Mouse (Mus musculus) bone marrow macrophage, adult 2 months (primary cell): ENCODE results near the gene Btg1. TPM values are rescaled to one million over a fixed set of nuclear protein-coding genes. Genes with fewer than 3 reads are reported as not detected.

Source experiments
- H3K27ac ChIP-seq: 2 replicates; pipeline ENCODE4 v1.5.1; 2012; ENCODE audit warnings: low read depth, low read length; ENCODE audit not compliant: insufficient read depth
- H3K4me1 ChIP-seq: 2 replicates; pipeline ENCODE4 v1.6.1; 2012; ENCODE audit warnings: low read length; ENCODE audit not compliant: control insufficient read depth, insufficient read depth
- H3K4me3 ChIP-seq: 2 replicates; pipeline ENCODE4 v1.5.1; 2012; ENCODE audit warnings: mild to moderate bottlenecking, low read length, moderate library complexity; ENCODE audit not compliant: insufficient read depth
- CTCF ChIP-seq: IDR thresholded peaks from 2 replicates; pipeline ENCODE4 v1.5.1; 2012; ENCODE audit warnings: low read depth, mild to moderate bottlenecking, low read length, moderate library complexity
- POLR2A ChIP-seq: IDR thresholded peaks from 2 replicates; pipeline ENCODE4 v1.6.1; 2012; ENCODE audit warnings: mild to moderate bottlenecking, low read depth, low read length, borderline replicate concordance
- polyA plus RNA-seq: library from polyadenylated mRNA; stranded (reverse); fragments of >200 nt; gene quantifications from 2 replicates; pipeline ENCODE4 v1.2.4, GENCODE M21; 2012; ENCODE audit not compliant: missing spikeins, insufficient read depth, insufficient read length

The Btg1 gene
- polyA plus RNA-seq, 1 experiment, result 175 TPM

DNA sequence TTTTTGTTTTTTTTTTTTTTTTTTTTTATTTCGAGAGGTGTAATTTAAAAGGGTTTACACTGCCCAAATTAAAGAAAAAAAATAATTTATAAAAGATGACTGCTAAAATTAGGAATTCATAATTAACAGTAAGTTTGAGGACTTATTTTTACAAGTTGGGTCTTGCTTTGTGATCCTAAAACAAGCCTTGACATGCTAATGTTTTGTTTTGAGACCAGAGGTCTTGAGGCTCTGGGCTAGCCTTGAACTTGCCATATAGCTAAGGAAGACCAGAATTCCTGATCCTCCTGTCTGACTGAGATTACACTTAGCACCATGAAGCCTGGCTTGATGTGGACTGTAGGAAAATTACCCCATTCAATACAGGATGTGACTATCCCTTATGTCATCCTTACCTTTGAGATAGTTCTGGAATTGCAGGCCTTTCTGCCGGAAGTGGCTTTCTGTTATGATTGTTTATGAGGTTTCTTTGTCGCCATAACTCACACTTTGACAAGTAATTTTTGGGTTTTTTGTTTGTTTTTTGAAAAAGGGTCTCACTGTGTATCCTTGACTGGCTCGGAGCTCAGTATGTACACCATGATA, 4.6 kb downstream of the Btg1 start:
- 0 out of 2 replicates have a peak overlapping the region, but pooled peaks have one; percentile 19 for H3K27ac ChIP-seq
- TF ChIP-seq CTCF (no peak), POLR2A (no peak)
- H3K4me1 ChIP-seq, result peaks cover 29% of the 10 kb centered on the region
- peak overlapping the region; percentile 38 for H3K4me3 ChIP-seq

DNA sequence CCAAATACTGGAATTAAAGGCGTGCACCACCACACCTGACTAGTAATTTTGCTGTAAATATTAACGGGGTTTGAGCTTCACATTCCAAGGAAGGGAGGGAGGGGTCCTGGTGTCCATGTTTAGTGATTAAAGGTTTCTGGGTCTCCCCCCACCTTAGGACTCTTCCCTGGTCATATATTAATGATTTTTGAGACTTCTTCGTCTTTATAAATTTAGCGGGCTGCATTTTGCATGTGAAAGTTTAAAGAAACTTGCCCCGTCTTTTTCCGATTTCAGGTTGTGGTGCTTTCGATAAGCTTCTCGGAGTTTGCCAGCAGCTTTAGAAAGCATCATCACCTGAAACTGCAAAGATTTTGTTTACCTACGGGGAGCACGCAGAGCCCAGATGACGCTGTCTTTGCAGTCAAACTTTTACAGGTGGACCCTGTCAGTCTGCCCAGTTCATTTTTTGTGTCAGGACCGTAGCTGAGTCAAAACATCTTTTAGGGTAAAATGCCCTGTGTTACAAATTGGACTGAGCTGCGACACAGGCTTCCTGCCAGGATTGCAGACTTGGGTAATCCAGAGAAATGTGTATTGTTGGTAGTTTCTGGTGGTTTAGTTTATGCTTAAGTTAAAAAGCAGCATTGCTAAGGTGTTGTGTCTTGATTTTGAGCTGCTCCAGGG, 5.3 kb downstream of the Btg1 start:
- TF ChIP-seq CTCF (no peak), POLR2A (no peak)
- peak overlapping the region; percentile 38; the same call in 1 of the 2 replicates for H3K4me3 ChIP-seq
- H3K27ac ChIP-seq, result no peak overlapping the region
- peaks cover 29% of the 10 kb centered on the region for H3K4me1 ChIP-seq

DNA sequence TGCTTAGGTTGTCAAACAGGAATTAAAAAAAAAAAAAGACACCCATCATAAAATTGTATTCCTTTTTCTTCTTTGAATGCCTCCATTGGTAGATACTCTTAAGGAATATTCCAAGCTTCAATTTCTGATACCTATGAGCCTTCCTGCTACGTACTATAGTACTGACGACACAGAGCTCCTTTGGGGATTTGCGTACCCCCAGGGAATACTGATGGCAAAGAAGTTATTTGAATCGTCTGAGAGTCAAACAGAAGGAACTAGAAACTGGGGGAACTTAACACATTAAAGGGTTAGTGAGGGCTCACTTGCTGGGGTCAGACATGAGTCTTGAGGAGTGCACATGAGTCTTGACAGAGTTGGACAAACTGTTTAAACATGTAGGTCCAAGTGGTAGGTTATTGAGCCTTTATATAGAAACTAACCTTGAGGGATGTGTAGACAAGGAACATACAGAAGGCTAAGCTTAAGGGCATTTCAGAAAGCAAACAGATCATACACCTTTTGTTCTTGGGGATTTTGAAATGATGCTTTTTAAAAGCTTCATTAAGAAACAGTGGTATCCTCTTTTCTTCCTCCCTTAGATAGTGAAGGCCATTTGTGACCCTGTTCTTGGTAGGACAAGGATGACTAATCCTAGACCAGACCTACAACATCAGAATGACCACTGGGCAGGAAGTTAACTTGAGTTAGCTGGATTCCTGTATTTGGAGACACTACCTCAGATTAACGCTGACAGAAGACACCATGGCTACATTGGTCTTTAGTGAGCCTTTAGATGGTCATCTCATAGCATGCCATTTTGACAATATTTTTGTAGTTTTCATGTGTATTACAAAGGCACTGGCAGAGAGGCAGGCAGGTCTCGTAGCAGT, 6.2 kb downstream of the Btg1 start:
- TF ChIP-seq POLR2A (no peak), CTCF (no peak)
- Histone ChIP-seq H3K27ac (no peak overlapping the region), H3K4me3 (no peak overlapping the region), H3K4me1 (peaks cover 35% of the 10 kb centered on the region)

DNA sequence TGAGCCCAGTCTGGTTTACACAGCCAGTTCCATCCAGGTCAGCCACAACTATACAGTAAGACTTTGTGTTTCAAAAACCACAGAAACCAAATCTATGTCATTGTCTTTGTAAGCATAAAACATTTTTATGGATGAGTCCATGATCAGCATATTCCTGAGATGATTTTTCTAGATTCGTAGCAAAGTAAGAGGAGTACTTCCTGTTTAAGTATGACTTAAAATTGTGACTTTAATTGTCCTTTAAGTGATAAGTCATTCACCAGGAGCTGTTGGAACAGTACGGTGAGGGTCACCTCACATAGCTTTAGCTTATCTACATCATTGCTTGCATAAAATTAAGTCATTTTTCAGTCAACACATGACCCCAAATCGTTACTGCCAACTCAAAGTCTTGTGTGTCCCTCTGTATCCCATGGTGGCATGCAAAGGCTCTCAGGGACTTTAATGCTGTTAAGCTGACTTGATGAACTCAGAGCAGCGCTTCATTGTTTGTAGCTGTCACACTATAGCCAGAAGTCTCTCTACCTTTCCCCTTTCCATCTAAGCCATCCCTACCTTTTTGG, 6.9 kb downstream of the Btg1 start:
- H3K4me3 ChIP-seq, result no peak overlapping the region
- TF ChIP-seq CTCF (no peak), POLR2A (no peak)
- peaks cover 40% of the 10 kb centered on the region for H3K4me1 ChIP-seq
- no peak overlapping the region for H3K27ac ChIP-seq

DNA sequence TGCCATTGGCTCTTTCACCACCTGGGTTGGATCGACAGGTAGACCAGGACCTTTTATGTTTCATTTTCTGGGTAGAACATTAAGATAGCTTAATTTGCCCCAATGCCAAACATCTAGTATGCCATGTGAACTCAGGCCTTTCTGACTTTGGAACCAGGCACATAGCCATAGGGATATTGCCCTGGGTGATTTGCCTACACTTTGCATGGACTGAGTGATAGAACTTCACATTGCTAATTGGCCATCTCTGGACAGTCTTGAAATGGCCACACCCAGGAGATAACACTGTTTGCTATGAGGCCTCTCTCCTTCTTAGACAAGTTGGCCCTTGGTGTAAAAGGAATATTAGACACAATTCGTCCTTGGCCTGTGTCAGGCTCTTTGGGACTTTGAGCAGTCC, 7.6 kb downstream of the Btg1 start:
- Histone ChIP-seq H3K4me1 (peaks cover 41% of the 10 kb centered on the region), H3K4me3 (no peak overlapping the region), H3K27ac (no peak overlapping the region)
- TF ChIP-seq CTCF (no peak), POLR2A (no peak)

DNA sequence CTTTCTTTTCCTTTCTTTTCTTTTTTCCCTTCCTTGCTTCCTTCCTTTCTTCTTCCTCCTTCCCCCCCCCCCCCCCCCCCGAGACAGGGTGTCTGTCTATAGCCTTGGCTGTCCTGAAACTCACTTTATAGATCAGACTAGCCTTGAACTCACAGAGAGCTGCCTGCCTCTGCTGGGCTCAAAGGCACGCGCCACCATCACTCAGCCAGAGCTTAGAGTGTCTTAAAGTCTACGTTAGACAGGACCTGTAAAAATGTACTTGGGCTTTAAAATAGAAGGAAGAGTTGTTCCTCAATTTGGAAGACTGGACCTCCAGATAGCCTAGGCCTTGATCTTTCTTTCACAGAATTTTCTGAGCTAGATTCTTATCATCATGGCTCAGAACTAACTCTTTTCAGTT, 8.3 kb downstream of the Btg1 start:
- Histone ChIP-seq H3K4me1 (peaks cover 41% of the 10 kb centered on the region), H3K4me3 (no peak overlapping the region), H3K27ac (no peak overlapping the region)
- TF ChIP-seq CTCF (no peak), POLR2A (no peak)

DNA sequence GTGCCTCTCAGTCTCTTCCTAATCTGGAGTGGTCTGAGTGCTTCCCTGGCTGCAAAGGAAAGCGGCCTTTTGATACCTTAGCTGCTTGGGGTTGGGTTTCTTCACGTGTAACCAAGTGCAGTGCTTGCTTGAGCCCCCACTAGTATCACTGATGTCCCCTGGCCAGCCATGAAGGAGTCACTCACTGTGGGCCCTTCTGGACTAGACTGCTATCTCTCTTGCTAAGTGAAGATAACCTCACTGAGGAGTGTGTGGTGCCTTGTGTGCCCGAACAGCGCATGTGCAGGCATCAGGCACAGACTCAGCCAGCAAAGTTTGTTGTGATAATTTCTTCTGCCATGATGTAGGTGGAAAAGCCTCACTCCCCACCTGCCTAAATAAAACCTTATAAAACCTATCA, 8.9 kb downstream of the Btg1 start:
- H3K27ac ChIP-seq, result no peak overlapping the region
- peaks cover 41% of the 10 kb centered on the region for H3K4me1 ChIP-seq
- no peak overlapping the region for H3K4me3 ChIP-seq
- TF ChIP-seq CTCF, result no peak
- TF ChIP-seq POLR2A, result no peak

DNA sequence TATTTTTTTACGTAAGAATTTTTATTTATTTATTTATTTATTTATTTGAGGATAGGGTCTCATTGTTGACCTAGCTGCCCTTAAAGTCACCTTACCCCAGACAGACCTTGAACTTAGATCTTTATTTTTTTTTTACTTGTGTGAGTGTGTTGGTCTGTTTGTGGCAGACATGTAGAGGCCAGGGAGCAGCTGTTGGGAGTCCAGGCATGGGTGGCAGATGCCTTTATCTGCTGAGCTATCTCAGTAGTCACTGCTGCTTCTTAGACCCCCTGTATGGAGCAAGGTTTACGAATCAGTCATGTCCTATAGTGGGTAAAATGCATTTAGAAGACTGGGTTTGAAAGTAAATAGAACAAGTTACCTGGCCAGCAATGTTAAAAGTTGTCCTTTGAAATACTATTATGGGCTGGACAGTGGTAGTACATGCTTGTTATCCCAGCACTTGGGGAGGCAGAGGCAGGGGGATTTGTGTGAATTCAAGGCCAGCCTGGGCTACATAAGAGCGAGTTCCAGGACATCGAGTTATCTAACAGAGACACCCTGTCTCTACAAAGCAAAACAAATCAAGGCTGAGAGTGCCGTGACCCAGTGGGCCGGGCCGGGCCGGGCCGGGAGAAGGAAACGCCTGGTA, 9.4 kb downstream of the Btg1 start:
- TF ChIP-seq POLR2A, result no peak
- Histone ChIP-seq H3K4me1 (peaks cover 41% of the 10 kb centered on the region), H3K4me3 (no peak overlapping the region), H3K27ac (no peak overlapping the region)

DNA sequence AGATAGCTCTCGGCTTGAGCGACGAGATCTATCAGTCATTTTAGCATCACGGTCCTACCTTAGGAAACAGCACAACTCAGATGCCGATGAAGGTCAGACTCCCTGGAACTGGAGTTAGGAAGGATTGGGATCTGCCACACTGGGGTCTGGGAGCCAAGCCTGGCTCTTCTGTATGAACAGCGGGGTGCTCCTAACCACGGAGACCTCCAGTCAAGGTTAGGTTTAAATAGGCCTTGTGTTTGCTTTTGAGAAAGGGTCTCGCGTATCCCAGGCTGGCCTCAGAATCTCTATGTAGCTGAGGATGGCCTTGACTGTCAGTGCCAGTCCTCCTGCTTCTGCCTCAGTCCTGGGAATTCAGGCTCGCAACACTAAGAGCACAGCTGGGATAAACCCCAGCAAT, 10.5 kb downstream of the Btg1 start:
- no peak overlapping the region for H3K4me3 ChIP-seq
- peaks cover 34% of the 10 kb centered on the region for H3K4me1 ChIP-seq
- TF ChIP-seq POLR2A, result no peak
- TF ChIP-seq CTCF, result no peak
- H3K27ac ChIP-seq, result no peak overlapping the region
